Comparison of ENCODE assay signal across 8 mouse cellular contexts in genomic region chr7:35555224-35556204, GRCm38 (mm10). TPM values are rescaled to one million over a fixed set of nuclear protein-coding genes. Genes with fewer than 3 reads are reported as not detected.
DNase-seq lines count a peak whose midpoint lies in the region; ATAC-seq and TF ChIP-seq lines count a peak whose summit lies in the region.

No protein-coding gene starts in this region.

- CTCF ChIA-PET in Patski (lab: Charles Lee): interaction anchor here (1.5 kb wide), 1 partner anchor 9 kb away, joined by 3 read pairs; no protein-coding TSS in a partner anchor

- peak overlapping the region; percentile 89 for H3K4me2 ChIP-seq in hindbrain, embryonic 15.5 days

- POLR2A ChIA-PET in Patski (lab: Charles Lee): interaction anchor here (0.6 kb wide), 1 partner anchor 82 kb away, joined by 3 read pairs; no protein-coding TSS in a partner anchor

- H3K36me3 ChIP-seq in hindbrain, embryonic 15.5 days: peaks cover 4% of the 10 kb centered on the region

- peak; percentile 86 for ATAC-seq in Patski
- ATAC-seq in hindbrain, embryonic 15.5 days (ENCODE audit: low FRiP score, low read depth): peak; percentile 95

- peak overlapping the region; percentile 96 for H3K27ac ChIP-seq in hindbrain, embryonic 15.5 days (replicated peaks)

- in situ Hi-C loops in Patski (cut with MboI; ENCODE audit: low pct_unique_long_range_greater_than_20kb): loop anchor here (10.0 kb wide), 2 partner anchors 79 to 241 kb away; partner anchors contain the start of gene Gpatch1

- H3K9ac ChIP-seq in hindbrain, embryonic 15.5 days: peak overlapping the region; percentile 96

- peaks cover 20% of the 10 kb centered on the region for H3K4me1 ChIP-seq in hindbrain, embryonic 15.5 days (replicated peaks)

- 1% methylated on average over 87 of the region's 93 CpGs for WGBS in hindbrain, embryonic 15.5 days

- peak overlapping the region; percentile 66 for H3K4me3 ChIP-seq in hindbrain, embryonic 15.5 days

- H3K27me3 ChIP-seq in Patski: peaks cover 4% of the 10 kb centered on the region
- H3K27me3 ChIP-seq in hindbrain, embryonic 15.5 days: no peaks in the 10 kb centered on the region

- TF ChIP-seq CTCF in Patski (IDR thresholded peaks at IDR 0.05): no peak

- peak; percentile 48 for DNase-seq in Patski (ENCODE audit: low read depth, low spot score)
- DNase-seq in cerebellum, postnatal 14 days: peak; percentile 89 to 90
- DNase-seq in frontal cortex, postnatal 25 days (ENCODE audit: low spot score in 2 of 2): peak; percentile 81 to 83
- peak; percentile 81 for DNase-seq in left cerebral cortex, adult 11 months (ENCODE audit: low spot score)
- DNase-seq in lung, postnatal 4 days: peak; percentile 91 to 95
- DNase-seq in retina, postnatal 7 days (ENCODE audit: low read depth, low spot score): peak; percentile 88
- peak; percentile 83 for DNase-seq in urinary bladder, adult 2 months (ENCODE audit: low spot score)

- H3K9me3 ChIP-seq in hindbrain, embryonic 15.5 days: no peaks in the 10 kb centered on the region

RNA-seq across cellular contexts. Expression of gene Nudt19, which starts 0.6 kb away (rescaled TPM):
- polyA plus RNA-seq in Patski (2021): 72.4 TPM
- polyA plus RNA-seq in hindbrain, embryonic 15.5 days (2015; fragmentation: Nextera tagmentation; extraction: Ambion mirVana): 99.8 and 99.9 TPM in 2 replicates
- 39.6 and 48.1 TPM in 2 replicates for polyA plus RNA-seq in urinary bladder, adult 2 months (2012; rRNA removed)

RNA-seq across cellular contexts. Expression of gene Tdrd12, which starts 18.0 kb away (rescaled TPM):
- 0.05 TPM for polyA plus RNA-seq in Patski (2021)
- 0.73 and 1.1 TPM in 2 replicates for polyA plus RNA-seq in hindbrain, embryonic 15.5 days (2015; fragmentation: Nextera tagmentation; extraction: Ambion mirVana)
- 0.03 and 0.07 TPM in 2 replicates for polyA plus RNA-seq in urinary bladder, adult 2 months (2012; rRNA removed)

RNA-seq across cellular contexts. Expression of gene Rgs9bp, which starts 29.9 kb away (rescaled TPM):
- polyA plus RNA-seq in Patski (2021): 0.30 TPM
- 0.03 and 0.14 TPM in 2 replicates for polyA plus RNA-seq in hindbrain, embryonic 15.5 days (2015; fragmentation: Nextera tagmentation; extraction: Ambion mirVana)
- polyA plus RNA-seq in urinary bladder, adult 2 months (2012; rRNA removed): 0.40 and 0.52 TPM in 2 replicates

RNA-seq across cellular contexts. Expression of gene Ankrd27, which starts 30.5 kb away (rescaled TPM):
- 31.4 TPM for polyA plus RNA-seq in Patski (2021)
- polyA plus RNA-seq in hindbrain, embryonic 15.5 days (2015; fragmentation: Nextera tagmentation; extraction: Ambion mirVana): 19.0 and 20.2 TPM in 2 replicates
- polyA plus RNA-seq in urinary bladder, adult 2 months (2012; rRNA removed): 27.8 and 31.1 TPM in 2 replicates

Comparison
In these comparisons a context has a peak if more than half of its experiments do, and no peak if none do; other contexts are left out.
1. Peak in every context shown above with its lines: DNase-seq, ATAC-seq, H3K4me3 ChIP-seq and H3K27ac ChIP-seq.